Mouse (Mus musculus): ENCODE measurements around the gene Slc5a10. TPM values are rescaled to one million over a fixed set of nuclear protein-coding genes. Genes with fewer than 3 reads are reported as not detected.

Slc5a10 gene
- polyA plus RNA-seq, 1 experiment: not detected

DNA sequence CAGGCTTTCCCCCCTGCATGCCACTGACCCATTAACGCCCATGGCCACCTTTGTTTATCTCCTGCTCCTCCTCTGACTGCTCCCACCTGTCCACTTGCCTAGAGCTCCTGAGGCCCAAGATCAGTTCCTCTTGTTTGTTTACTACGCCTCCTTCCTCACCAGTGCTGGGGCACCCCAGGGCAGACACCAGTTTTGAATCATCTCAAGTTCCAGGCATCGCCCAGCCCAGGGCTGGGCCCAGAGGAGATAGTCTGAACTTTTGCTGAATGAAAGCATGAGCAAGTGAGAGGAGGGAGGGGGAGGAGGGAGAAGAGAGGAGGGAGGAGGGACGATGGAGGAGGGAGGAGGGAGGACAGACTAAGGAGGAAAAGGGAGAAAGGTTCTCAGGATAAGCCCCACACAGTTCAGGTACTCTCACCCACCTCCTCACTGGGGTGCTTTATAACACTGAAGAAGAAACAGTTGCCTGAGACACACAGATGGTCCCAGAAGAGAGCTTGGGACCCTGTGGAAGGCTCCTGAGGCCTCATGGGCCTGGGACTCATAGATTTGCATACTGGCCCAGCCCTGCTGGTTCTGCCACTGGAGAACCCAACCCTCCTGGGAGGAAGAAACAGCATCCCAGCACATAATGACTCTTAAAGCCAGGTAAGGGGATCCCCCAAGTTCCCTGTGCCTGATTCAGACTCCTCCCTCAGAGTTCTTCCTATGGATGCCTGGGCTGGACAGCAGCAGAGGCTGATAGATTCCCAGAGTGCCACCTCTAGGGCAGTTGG lies 41.3 kb downstream of the Slc5a10 start:
- no peak overlapping the region for H3K4me3 ChIP-seq (ENCODE audit: insufficient read depth, poor library complexity, severe bottlenecking)
- H3K79me2 ChIP-seq (ENCODE audit: control insufficient read depth, insufficient read depth): no peaks in the 10 kb centered on the region
- H3ac ChIP-seq (ENCODE audit: control insufficient read depth, insufficient read length, low read depth): no peak overlapping the region
- no peaks in the 10 kb centered on the region for H3K36me3 ChIP-seq (ENCODE audit: control insufficient read depth, insufficient read depth)
- TF ChIP-seq CTCF (IDR thresholded peaks at IDR 0.05; ENCODE audit: control insufficient read depth, insufficient read depth, insufficient read length) (no peak), CEBPB (IDR thresholded peaks at IDR 0.05; ENCODE audit: low read depth) (no peak), MYOD1 (IDR thresholded peaks at IDR 0.05; ENCODE audit: control insufficient read depth, insufficient read length, low read depth) (no peak), FOSL1 (IDR thresholded peaks at IDR 0.05; ENCODE audit: insufficient read depth, low read length, poor library complexity, severe bottlenecking) (no peak), USF1 (IDR thresholded peaks at IDR 0.05; ENCODE audit: low read depth) (no peak)
- no peaks in the 10 kb centered on the region for H3K27me3 ChIP-seq (ENCODE audit: control insufficient read depth, insufficient read depth, insufficient read length)
- no peaks in the 10 kb centered on the region for H3K79me3 ChIP-seq (ENCODE audit: low read depth)

GRCm38 (mm10) chr11:61677709-61678108 lies 42.9 kb downstream of the Slc5a10 start:
- Histone ChIP-seq H3K27me3 (ENCODE audit: control insufficient read depth, insufficient read depth, insufficient read length) (no peaks in the 10 kb centered on the region), H3K79me2 (ENCODE audit: control insufficient read depth, insufficient read depth) (no peaks in the 10 kb centered on the region), H3K4me3 (ENCODE audit: insufficient read depth, poor library complexity, severe bottlenecking) (no peak overlapping the region), H3ac (ENCODE audit: control insufficient read depth, insufficient read length, low read depth) (no peak overlapping the region), H3K79me3 (ENCODE audit: low read depth) (no peaks in the 10 kb centered on the region), H3K36me3 (ENCODE audit: control insufficient read depth, insufficient read depth) (no peaks in the 10 kb centered on the region)
- TF ChIP-seq USF1 (IDR thresholded peaks at IDR 0.05; ENCODE audit: low read depth): no peak
- no peak for TF ChIP-seq MYOG (IDR thresholded peaks at IDR 0.05; ENCODE audit: control insufficient read depth, extremely low read depth, insufficient read length)
- no peak for TF ChIP-seq FOSL1 (IDR thresholded peaks at IDR 0.05; ENCODE audit: insufficient read depth, low read length, poor library complexity, severe bottlenecking)
- no peak for TF ChIP-seq MAX (IDR thresholded peaks at IDR 0.05)
- no peak for TF ChIP-seq CTCF (IDR thresholded peaks at IDR 0.05; ENCODE audit: control insufficient read depth, insufficient read depth, insufficient read length)
- no peak for TF ChIP-seq MYOD1 (IDR thresholded peaks at IDR 0.05; ENCODE audit: control insufficient read depth, insufficient read length, low read depth)
- TF ChIP-seq CEBPB (IDR thresholded peaks at IDR 0.05; ENCODE audit: low read depth): no peak

DNA sequence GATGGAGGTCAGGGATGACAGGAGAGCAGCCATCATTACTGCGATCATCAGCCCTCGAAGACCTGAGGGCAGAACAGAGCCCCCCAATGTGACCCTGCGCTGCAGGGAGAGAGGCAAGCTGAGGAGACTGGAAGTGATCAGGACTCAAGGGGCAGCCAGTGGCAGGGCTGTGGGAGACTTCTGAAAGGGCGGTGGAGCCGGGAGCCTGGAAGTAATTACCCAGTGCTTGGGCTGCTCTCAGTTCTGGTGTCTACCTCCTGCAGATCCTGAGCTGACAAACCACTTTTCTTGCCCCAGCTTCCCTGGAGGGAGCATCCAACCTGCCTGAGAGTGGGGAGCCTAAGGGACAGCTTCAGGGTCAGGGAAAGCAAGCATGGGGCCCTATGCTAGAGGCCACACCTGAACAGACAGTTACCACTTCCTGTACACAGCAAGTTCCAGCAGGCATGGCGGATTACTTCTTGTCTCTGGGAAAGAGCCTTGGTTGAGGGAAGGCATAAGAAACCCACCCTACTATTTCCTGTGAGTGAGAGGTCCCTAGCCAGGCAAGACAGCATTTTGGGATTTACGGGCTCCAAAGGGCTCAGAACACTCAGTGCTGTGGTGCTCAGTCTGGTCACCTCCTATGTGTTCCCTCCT lies 44.3 kb downstream of the Slc5a10 start:
- H3K4me3 ChIP-seq (ENCODE audit: insufficient read depth, poor library complexity, severe bottlenecking): no peak overlapping the region
- H3K36me3 ChIP-seq (ENCODE audit: control insufficient read depth, insufficient read depth): no peaks in the 10 kb centered on the region
- H3K79me2 ChIP-seq (ENCODE audit: control insufficient read depth, insufficient read depth): no peaks in the 10 kb centered on the region
- H3K79me3 ChIP-seq (ENCODE audit: low read depth): no peaks in the 10 kb centered on the region
- TF ChIP-seq CEBPB (IDR thresholded peaks at IDR 0.05; ENCODE audit: low read depth) (no peak), MAX (IDR thresholded peaks at IDR 0.05) (no peak), MYOD1 (IDR thresholded peaks at IDR 0.05; ENCODE audit: control insufficient read depth, insufficient read length, low read depth) (no peak), USF1 (IDR thresholded peaks at IDR 0.05; ENCODE audit: low read depth) (no peak), CTCF (IDR thresholded peaks at IDR 0.05; ENCODE audit: control insufficient read depth, insufficient read depth, insufficient read length) (no peak), FOSL1 (IDR thresholded peaks at IDR 0.05; ENCODE audit: insufficient read depth, low read length, poor library complexity, severe bottlenecking) (no peak), MYOG (IDR thresholded peaks at IDR 0.05; ENCODE audit: control insufficient read depth, extremely low read depth, insufficient read length) (no peak)
- no peaks in the 10 kb centered on the region for H3K27me3 ChIP-seq (ENCODE audit: control insufficient read depth, insufficient read depth, insufficient read length)
- H3ac ChIP-seq (ENCODE audit: control insufficient read depth, insufficient read length, low read depth): no peak overlapping the region

DNA sequence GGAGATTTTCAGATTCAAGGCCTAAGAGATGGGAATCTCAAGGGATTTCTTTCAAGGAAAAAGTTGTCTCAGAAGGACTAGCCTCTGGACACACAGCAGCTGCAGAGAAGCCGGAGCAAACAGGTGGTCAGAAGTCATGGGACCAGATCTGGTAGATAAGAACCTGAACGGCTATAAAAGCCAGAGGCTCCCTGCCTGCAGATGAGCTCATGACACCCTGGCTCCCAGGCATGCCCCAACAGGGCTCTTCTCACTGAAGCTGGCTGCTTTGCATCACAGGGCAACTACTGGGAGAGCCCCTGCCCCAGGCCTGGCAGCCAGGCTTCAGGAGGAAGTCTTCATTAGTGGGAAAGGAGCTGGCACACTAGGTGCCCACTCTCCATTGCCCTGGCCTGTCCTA lies 45.3 kb downstream of the Slc5a10 start:
- Histone ChIP-seq H3K79me2 (ENCODE audit: control insufficient read depth, insufficient read depth) (no peaks in the 10 kb centered on the region), H3K27me3 (ENCODE audit: control insufficient read depth, insufficient read depth, insufficient read length) (no peaks in the 10 kb centered on the region), H3K79me3 (ENCODE audit: low read depth) (no peaks in the 10 kb centered on the region), H3K36me3 (ENCODE audit: control insufficient read depth, insufficient read depth) (no peaks in the 10 kb centered on the region), H3K4me3 (ENCODE audit: insufficient read depth, poor library complexity, severe bottlenecking) (no peak overlapping the region), H3ac (ENCODE audit: control insufficient read depth, insufficient read length, low read depth) (no peak overlapping the region)
- TF ChIP-seq MYOG (IDR thresholded peaks at IDR 0.05; ENCODE audit: control insufficient read depth, extremely low read depth, insufficient read length): no peak
- peak; percentile 31 for TF ChIP-seq MYOD1 (IDR thresholded peaks at IDR 0.05; ENCODE audit: control insufficient read depth, insufficient read length, low read depth)
- no peak for TF ChIP-seq USF1 (IDR thresholded peaks at IDR 0.05; ENCODE audit: low read depth)
- TF ChIP-seq CEBPB (IDR thresholded peaks at IDR 0.05; ENCODE audit: low read depth): no peak
- TF ChIP-seq FOSL1 (IDR thresholded peaks at IDR 0.05; ENCODE audit: insufficient read depth, low read length, poor library complexity, severe bottlenecking): no peak

DNA sequence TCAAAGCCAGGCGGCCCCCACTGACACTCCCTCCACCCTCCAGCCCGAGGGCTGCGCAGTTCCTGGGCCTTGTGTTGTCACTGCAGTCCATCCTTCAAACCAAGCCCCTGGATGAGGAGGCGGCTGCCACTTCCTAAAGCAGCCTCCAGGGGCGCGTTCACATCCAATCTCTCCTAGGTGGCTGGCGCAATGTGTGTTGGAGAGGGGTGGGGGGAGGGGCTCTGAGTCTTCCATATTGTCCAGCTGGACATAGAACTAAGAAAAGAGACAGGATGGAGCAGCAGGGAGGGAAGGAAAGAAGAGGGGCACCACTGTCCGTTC lies 45.8 kb downstream of the Slc5a10 start:
- Histone ChIP-seq H3K27me3 (ENCODE audit: control insufficient read depth, insufficient read depth, insufficient read length) (no peaks in the 10 kb centered on the region), H3ac (ENCODE audit: control insufficient read depth, insufficient read length, low read depth) (no peak overlapping the region), H3K79me3 (ENCODE audit: low read depth) (no peaks in the 10 kb centered on the region), H3K36me3 (ENCODE audit: control insufficient read depth, insufficient read depth) (no peaks in the 10 kb centered on the region), H3K79me2 (ENCODE audit: control insufficient read depth, insufficient read depth) (no peaks in the 10 kb centered on the region), H3K4me3 (ENCODE audit: insufficient read depth, poor library complexity, severe bottlenecking) (no peak overlapping the region)
- no peak for TF ChIP-seq FOSL1 (IDR thresholded peaks at IDR 0.05; ENCODE audit: insufficient read depth, low read length, poor library complexity, severe bottlenecking)
- no peak for TF ChIP-seq MYOG (IDR thresholded peaks at IDR 0.05; ENCODE audit: control insufficient read depth, extremely low read depth, insufficient read length)
- TF ChIP-seq CEBPB (IDR thresholded peaks at IDR 0.05; ENCODE audit: low read depth): no peak
- no peak for TF ChIP-seq MAX (IDR thresholded peaks at IDR 0.05)
- no peak for TF ChIP-seq USF1 (IDR thresholded peaks at IDR 0.05; ENCODE audit: low read depth)
- no peak for TF ChIP-seq CTCF (IDR thresholded peaks at IDR 0.05; ENCODE audit: control insufficient read depth, insufficient read depth, insufficient read length)
- TF ChIP-seq MYOD1 (IDR thresholded peaks at IDR 0.05; ENCODE audit: control insufficient read depth, insufficient read length, low read depth): no peak
